Mouse (Mus musculus): Measurements from ENCODE around the gene Smyd3.

- TF ChIP-seq CTCF (IDR thresholded peaks at IDR 0.05; ENCODE audit: low read depth, low read length) (no peak), POLR2A (IDR thresholded peaks at IDR 0.05; ENCODE audit: borderline replicate concordance, low read depth, low read length) (no peak)
These were observed 431.6 kb downstream of the Smyd3 start for GRCm38 (mm10) chr1:179086208-179086607.

All from bone marrow macrophage, adult 2 months (primary cell).